Mouse (Mus musculus): ENCODE measurements at regions not wholly inside any gene's neighbourhood (a gene's known extent, or its start where the extent isn't known, plus 50 kb on each side); places are given as distances from the start of the nearest gene placed in this dataset.

DNA sequence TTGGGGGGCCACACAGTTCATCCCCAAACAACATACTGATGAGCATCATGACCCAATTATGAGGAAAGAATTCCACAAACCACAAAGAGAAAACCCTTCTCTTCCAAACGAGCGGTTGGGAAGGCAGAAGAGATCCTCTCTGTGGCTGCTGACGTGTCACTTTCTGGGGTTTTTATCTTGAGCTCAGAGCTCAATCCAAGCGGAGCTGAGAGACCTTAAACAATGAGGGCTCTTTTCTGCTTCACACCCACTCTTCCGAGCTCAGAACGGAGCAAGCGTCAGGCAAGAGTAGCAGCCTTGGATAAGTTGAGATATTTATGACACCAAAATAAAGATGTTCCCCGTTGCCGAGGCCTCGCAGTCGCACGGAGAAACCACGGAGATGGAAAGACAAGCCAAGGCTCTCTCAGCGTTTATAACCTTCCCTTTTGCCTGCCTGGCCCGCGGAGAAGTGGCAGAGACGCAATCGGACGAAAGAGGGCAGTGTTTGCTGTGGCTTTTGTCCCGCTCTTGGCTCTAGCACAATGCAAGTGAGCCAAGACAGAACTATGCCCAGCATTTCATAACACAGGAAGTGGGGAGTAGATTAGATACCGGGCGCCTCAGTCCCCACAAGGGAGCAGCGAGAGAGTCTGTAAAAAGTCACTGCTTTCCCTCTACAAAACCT, 100.7 kb downstream of the Chic2 start:
- Histone ChIP-seq H3K4me2 (replicated peaks; ENCODE audit: low read depth, low read length) (peak overlapping the region; percentile 55), H3K9ac (replicated peaks; ENCODE audit: low read length) (0 out of 2 replicates have a peak overlapping the region, but pooled peaks have one; percentile 37), H3K9me3 (ENCODE audit: low read length) (no peaks in the 10 kb centered on the region), H3K27me3 (ENCODE audit: insufficient read depth, low read length) (peaks cover 31% of the 10 kb centered on the region), H3K4me3 (ENCODE audit: low read length) (peak overlapping the region; percentile 34), H3K4me1 (ENCODE audit: insufficient read depth, low read length) (peaks cover 14% of the 10 kb centered on the region; the same call in 1 of the 2 replicates), H3K27ac (ENCODE audit: low read length) (peak overlapping the region; percentile 69), H3K36me3 (ENCODE audit: insufficient read depth, low read length) (no peaks in the 10 kb centered on the region)
- WGBS, result 1% methylated on average over 23 of the region's 23 CpGs
- ATAC-seq (ENCODE audit: low FRiP score, low TSS enrichment), result peak; percentile 93

DNA sequence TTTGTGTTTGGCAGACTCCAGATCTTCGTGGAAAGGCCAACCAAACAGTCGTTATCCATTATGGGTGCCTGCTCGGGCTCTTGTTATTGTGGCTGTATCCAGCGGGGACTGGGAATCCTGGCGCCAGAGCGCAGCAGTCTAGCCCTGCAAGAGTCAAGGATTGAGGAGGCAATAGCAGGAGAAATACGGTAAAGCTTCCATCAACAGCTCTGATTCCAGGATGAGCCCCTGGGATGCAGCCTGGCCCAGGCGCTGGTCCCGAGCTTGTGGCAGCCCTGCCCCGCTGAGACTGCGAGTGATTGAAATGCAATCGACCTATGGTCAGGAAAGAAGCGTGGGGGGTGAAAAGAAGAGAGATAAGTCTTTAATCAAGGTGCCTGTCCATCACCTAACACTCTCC, 103.1 kb downstream of the Chic2 start:
- Histone ChIP-seq H3K4me1 (ENCODE audit: insufficient read depth, low read length) (peaks cover 14% of the 10 kb centered on the region; the same call in 1 of the 2 replicates), H3K4me2 (replicated peaks; ENCODE audit: low read depth, low read length) (peak overlapping the region; percentile 28; the same call in 1 of the 2 replicates), H3K4me3 (ENCODE audit: low read length) (no peak overlapping the region), H3K9ac (replicated peaks; ENCODE audit: low read length) (0 out of 2 replicates have a peak overlapping the region, but pooled peaks have one; percentile 37), H3K27ac (ENCODE audit: low read length) (no peak overlapping the region), H3K9me3 (ENCODE audit: low read length) (no peaks in the 10 kb centered on the region), H3K27me3 (ENCODE audit: insufficient read depth, low read length) (peaks cover 31% of the 10 kb centered on the region), H3K36me3 (ENCODE audit: insufficient read depth, low read length) (no peaks in the 10 kb centered on the region)
- WGBS, result 1% methylated on average over 13 of the region's 13 CpGs
- ATAC-seq (ENCODE audit: low FRiP score, low TSS enrichment), result no peak

DNA sequence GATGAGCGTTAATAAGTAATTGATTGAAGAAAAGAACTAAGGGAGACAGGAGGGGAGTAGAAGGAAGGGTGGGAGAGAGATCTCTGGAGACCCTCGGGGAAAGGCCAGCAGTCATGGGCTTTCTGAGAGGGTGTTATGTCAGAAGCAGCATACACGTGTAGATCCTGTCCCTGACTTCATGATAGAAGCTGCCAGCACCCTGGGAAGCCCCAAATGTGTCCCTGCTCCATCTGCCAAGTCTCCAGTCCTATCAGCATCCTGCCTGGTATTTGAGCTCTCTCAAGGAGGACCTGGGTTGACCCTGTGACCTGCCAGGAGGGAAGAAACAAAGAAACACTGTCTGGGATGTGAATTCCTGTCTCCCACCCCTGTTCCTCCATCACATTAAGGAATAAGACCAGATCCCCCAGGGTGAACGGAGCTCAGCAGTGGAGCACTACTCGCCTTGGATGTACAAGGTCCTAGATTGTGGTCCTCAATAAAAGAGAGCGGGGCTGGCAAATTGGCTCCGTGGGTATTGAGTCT, 107.1 kb downstream of the Chic2 start:
- peaks cover 23% of the 10 kb centered on the region for H3K27me3 ChIP-seq (ENCODE audit: insufficient read depth, low read length)
- 63% methylated on average over 7 of the region's 7 CpGs for WGBS
- H3K4me2 ChIP-seq (replicated peaks; ENCODE audit: low read depth, low read length), result no peak overlapping the region
- H3K36me3 ChIP-seq (ENCODE audit: insufficient read depth, low read length), result no peaks in the 10 kb centered on the region
- no peak overlapping the region for H3K4me3 ChIP-seq (ENCODE audit: low read length)
- H3K9me3 ChIP-seq (ENCODE audit: low read length), result no peaks in the 10 kb centered on the region
- H3K4me1 ChIP-seq (ENCODE audit: insufficient read depth, low read length), result peaks cover 7% of the 10 kb centered on the region; the same call in 1 of the 2 replicates
- H3K27ac ChIP-seq (ENCODE audit: low read length), result no peak overlapping the region
- no peak overlapping the region for H3K9ac ChIP-seq (replicated peaks; ENCODE audit: low read length)
- no peak for ATAC-seq (ENCODE audit: low FRiP score, low TSS enrichment)

DNA sequence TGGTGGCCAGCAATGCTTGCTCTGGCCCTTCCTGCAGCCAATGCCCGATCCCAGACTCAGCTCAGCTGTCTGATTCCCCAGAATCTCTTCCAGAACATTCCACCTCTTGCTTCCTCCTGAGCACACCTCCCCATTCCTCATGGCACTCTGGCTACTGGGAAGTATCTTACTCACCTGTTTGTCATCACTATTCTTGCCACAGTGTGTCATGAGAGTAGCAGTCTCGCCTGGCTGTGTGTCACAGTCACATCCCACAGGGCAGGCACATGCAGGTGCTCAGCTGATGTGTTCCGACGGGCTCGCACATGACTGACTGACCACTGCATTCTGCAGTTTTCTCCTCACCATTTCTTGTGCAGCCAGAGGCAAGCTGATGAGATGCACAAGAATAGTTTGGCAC, 108.5 kb downstream of the Chic2 start:
- 67% methylated on average over 5 of the region's 5 CpGs for WGBS
- Histone ChIP-seq H3K36me3 (ENCODE audit: insufficient read depth, low read length) (no peaks in the 10 kb centered on the region), H3K27me3 (ENCODE audit: insufficient read depth, low read length) (peaks cover 13% of the 10 kb centered on the region), H3K4me3 (ENCODE audit: low read length) (no peak overlapping the region), H3K4me2 (replicated peaks; ENCODE audit: low read depth, low read length) (no peak overlapping the region), H3K27ac (ENCODE audit: low read length) (peak overlapping the region; percentile 40; the same call in 1 of the 2 replicates), H3K9ac (replicated peaks; ENCODE audit: low read length) (no peak overlapping the region), H3K9me3 (ENCODE audit: low read length) (no peaks in the 10 kb centered on the region), H3K4me1 (ENCODE audit: insufficient read depth, low read length) (no peaks in the 10 kb centered on the region; the same call in 1 of the 2 replicates)
- no peak for ATAC-seq (ENCODE audit: low FRiP score, low TSS enrichment)

DNA sequence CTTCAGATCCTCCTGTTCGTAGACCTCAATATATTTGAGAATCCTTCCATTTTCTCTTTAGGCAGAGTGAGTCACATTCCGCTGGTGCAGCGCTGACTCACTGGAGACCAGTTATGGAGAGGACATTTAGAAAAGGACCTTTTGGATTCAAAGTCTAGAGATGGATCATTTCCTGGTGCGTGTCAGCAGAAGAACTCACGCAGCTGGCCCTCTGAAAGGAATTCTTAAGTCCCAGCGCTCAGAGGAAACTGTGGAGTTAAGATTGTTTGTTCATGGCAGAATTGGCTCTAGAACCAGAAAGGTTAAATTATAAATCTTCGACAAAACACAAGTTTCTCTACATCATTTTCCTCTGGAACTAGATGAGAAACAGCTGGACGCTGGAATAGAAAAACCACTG, 108.9 kb downstream of the Chic2 start:
- Histone ChIP-seq H3K36me3 (ENCODE audit: insufficient read depth, low read length) (no peaks in the 10 kb centered on the region), H3K4me1 (ENCODE audit: insufficient read depth, low read length) (no peaks in the 10 kb centered on the region; the same call in 1 of the 2 replicates), H3K9me3 (ENCODE audit: low read length) (no peaks in the 10 kb centered on the region), H3K4me2 (replicated peaks; ENCODE audit: low read depth, low read length) (no peak overlapping the region), H3K4me3 (ENCODE audit: low read length) (no peak overlapping the region), H3K9ac (replicated peaks; ENCODE audit: low read length) (no peak overlapping the region), H3K27me3 (ENCODE audit: insufficient read depth, low read length) (peaks cover 8% of the 10 kb centered on the region), H3K27ac (ENCODE audit: low read length) (peak overlapping the region; percentile 54; the same call in 1 of the 2 replicates)
- ATAC-seq (ENCODE audit: low FRiP score, low TSS enrichment), result no peak
- WGBS, result 59% methylated on average over 8 of the region's 8 CpGs

DNA sequence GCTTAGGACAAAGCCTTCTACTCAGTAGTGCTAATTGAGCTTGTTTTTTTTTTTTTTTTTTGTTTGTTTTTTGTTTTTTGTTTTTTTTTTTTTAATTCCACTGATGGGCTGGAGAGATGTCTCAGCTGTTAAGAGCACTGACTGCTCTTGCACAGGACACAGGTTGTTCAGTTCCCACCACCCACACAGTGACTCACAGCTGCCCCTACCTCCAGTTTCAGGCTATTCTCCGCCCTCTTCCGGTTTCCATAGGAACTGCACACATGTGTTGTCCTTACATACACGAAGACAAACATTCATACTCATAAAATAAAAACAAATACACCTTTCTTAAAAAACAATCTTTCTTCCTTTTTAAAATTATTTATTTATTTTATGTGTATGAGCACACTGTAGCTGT, 111.3 kb downstream of the Chic2 start:
- Histone ChIP-seq H3K4me2 (replicated peaks; ENCODE audit: low read depth, low read length) (no peak overlapping the region), H3K4me1 (ENCODE audit: insufficient read depth, low read length) (no peaks in the 10 kb centered on the region; the same call in 1 of the 2 replicates), H3K36me3 (ENCODE audit: insufficient read depth, low read length) (no peaks in the 10 kb centered on the region), H3K27me3 (ENCODE audit: insufficient read depth, low read length) (no peaks in the 10 kb centered on the region), H3K27ac (ENCODE audit: low read length) (no peak overlapping the region), H3K4me3 (ENCODE audit: low read length) (no peak overlapping the region), H3K9me3 (ENCODE audit: low read length) (no peaks in the 10 kb centered on the region), H3K9ac (replicated peaks; ENCODE audit: low read length) (no peak overlapping the region)
- 84% methylated on average over 3 of the region's 3 CpGs for WGBS
- ATAC-seq (ENCODE audit: low FRiP score, low TSS enrichment), result no peak

DNA sequence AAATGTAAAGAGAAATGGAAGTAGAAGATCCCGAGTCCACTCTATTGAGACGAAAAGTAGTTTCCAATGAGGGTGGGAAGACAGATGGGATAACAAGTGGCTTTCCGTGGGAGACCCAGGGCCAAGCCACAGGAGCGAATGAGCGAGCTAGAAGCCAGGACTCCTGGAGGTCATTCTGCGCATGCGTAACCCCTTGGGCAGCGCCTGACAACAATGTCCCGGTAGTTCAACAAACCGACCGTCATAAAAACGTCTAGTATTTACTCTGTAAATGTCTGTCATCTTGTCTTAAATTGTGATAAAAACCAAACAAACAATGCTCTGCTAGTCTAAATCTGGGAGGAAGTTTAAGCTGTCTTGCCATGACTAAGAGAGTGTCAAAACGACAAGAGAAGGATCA, 112.4 kb downstream of the Chic2 start:
- H3K27ac ChIP-seq (ENCODE audit: low read length), result peak overlapping the region; percentile 36; the same call in 1 of the 2 replicates
- H3K4me1 ChIP-seq (ENCODE audit: insufficient read depth, low read length), result no peaks in the 10 kb centered on the region; the same call in 1 of the 2 replicates
- H3K4me3 ChIP-seq (ENCODE audit: low read length), result no peak overlapping the region
- peak overlapping the region; percentile 20 for H3K4me2 ChIP-seq (replicated peaks; ENCODE audit: low read depth, low read length)
- ATAC-seq (ENCODE audit: low FRiP score, low TSS enrichment), result no peak
- H3K36me3 ChIP-seq (ENCODE audit: insufficient read depth, low read length), result no peaks in the 10 kb centered on the region
- H3K9me3 ChIP-seq (ENCODE audit: low read length), result no peaks in the 10 kb centered on the region
- no peak overlapping the region for H3K9ac ChIP-seq (replicated peaks; ENCODE audit: low read length)
- H3K27me3 ChIP-seq (ENCODE audit: insufficient read depth, low read length), result no peaks in the 10 kb centered on the region
- WGBS, result 33% methylated on average over 13 of the region's 13 CpGs

DNA sequence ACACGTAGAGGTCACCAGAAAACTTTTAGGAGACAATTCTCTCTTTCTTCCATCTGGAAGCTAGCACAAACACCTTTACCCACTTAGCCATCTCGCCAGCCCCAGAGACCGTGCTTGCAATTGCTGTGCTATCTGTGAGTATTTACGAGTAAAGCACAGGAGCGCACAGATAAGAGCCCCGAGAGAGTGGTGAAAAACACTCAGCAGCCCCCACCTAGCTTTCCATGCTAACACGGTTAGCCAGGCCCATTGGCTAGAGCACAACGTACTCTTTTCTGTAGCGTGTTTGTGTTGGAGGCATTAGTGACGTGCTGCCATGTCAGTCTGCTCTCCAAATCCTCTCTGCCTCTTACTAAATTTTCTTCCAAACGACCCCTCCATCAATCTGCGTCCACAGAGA, 112.8 kb downstream of the Chic2 start:
- Histone ChIP-seq H3K9me3 (ENCODE audit: low read length) (no peaks in the 10 kb centered on the region), H3K4me2 (replicated peaks; ENCODE audit: low read depth, low read length) (peak overlapping the region; percentile 20), H3K27ac (ENCODE audit: low read length) (no peak overlapping the region), H3K27me3 (ENCODE audit: insufficient read depth, low read length) (no peaks in the 10 kb centered on the region), H3K4me3 (ENCODE audit: low read length) (no peak overlapping the region), H3K9ac (replicated peaks; ENCODE audit: low read length) (no peak overlapping the region), H3K4me1 (ENCODE audit: insufficient read depth, low read length) (no peaks in the 10 kb centered on the region; the same call in 1 of the 2 replicates), H3K36me3 (ENCODE audit: insufficient read depth, low read length) (no peaks in the 10 kb centered on the region)
- no peak for ATAC-seq (ENCODE audit: low FRiP score, low TSS enrichment)
- 48% methylated on average over 12 of the region's 12 CpGs for WGBS

DNA sequence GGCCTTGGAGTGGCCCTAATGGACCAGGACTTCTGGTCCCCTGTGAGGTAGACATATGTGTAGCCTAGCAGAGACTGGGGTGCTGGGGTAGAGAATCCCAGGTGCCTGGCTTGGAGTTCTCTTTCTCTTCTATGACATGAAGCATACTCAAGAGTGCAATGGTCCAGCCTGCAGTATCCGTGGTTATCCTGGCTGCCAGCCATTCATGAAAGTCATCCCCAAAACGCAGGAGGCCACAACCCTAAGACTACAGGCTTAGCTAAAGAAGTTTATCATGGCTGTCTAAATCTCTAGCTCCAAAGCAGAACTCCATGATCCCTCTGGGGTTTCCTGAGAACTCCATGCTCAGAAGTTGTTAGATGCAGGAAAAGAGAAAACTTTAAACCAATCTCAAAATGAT, 117.0 kb downstream of the Chic2 start:
- Histone ChIP-seq H3K9ac (replicated peaks; ENCODE audit: low read length) (no peak overlapping the region), H3K27me3 (ENCODE audit: insufficient read depth, low read length) (no peaks in the 10 kb centered on the region), H3K9me3 (ENCODE audit: low read length) (no peaks in the 10 kb centered on the region), H3K36me3 (ENCODE audit: insufficient read depth, low read length) (no peaks in the 10 kb centered on the region), H3K4me3 (ENCODE audit: low read length) (no peak overlapping the region), H3K27ac (ENCODE audit: low read length) (no peak overlapping the region), H3K4me2 (replicated peaks; ENCODE audit: low read depth, low read length) (no peak overlapping the region), H3K4me1 (ENCODE audit: insufficient read depth, low read length) (no peaks in the 10 kb centered on the region; the same call in 1 of the 2 replicates)
- no peak for ATAC-seq (ENCODE audit: low FRiP score, low TSS enrichment)
- 71% methylated on average over 2 of the region's 2 CpGs for WGBS

DNA sequence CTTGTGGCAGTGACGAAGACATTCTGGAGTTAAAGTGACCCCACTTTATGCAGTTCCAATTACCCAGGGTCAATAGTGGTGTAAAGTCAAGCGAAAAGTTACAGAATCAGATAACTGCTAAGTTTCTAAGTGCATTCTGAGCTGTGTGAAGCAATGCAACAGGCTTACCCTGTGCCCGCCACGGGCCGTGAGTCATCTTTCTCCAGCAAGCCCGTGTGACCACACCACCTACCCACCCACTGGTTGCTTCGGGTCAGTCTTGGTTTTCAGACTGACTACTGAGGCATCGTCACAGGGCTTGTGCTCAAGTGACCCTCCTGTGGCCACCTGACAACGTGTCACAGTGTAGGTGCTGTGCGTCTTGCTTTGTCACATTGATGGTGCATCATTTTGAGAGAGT, 118.8 kb downstream of the Chic2 start:
- Histone ChIP-seq H3K27me3 (ENCODE audit: insufficient read depth, low read length) (no peaks in the 10 kb centered on the region), H3K4me1 (ENCODE audit: insufficient read depth, low read length) (0 out of 2 replicates have a peak, but pooled peaks cover under 1% of the 10 kb centered on the region), H3K4me2 (replicated peaks; ENCODE audit: low read depth, low read length) (no peak overlapping the region), H3K9me3 (ENCODE audit: low read length) (no peaks in the 10 kb centered on the region), H3K9ac (replicated peaks; ENCODE audit: low read length) (no peak overlapping the region), H3K4me3 (ENCODE audit: low read length) (no peak overlapping the region), H3K27ac (ENCODE audit: low read length) (no peak overlapping the region), H3K36me3 (ENCODE audit: insufficient read depth, low read length) (no peaks in the 10 kb centered on the region)
- ATAC-seq (ENCODE audit: low FRiP score, low TSS enrichment), result no peak
- WGBS, result 75% methylated on average over 10 of the region's 10 CpGs
